ENCODE assay signal across 9 mouse cellular contexts in the genomic region with DNA sequence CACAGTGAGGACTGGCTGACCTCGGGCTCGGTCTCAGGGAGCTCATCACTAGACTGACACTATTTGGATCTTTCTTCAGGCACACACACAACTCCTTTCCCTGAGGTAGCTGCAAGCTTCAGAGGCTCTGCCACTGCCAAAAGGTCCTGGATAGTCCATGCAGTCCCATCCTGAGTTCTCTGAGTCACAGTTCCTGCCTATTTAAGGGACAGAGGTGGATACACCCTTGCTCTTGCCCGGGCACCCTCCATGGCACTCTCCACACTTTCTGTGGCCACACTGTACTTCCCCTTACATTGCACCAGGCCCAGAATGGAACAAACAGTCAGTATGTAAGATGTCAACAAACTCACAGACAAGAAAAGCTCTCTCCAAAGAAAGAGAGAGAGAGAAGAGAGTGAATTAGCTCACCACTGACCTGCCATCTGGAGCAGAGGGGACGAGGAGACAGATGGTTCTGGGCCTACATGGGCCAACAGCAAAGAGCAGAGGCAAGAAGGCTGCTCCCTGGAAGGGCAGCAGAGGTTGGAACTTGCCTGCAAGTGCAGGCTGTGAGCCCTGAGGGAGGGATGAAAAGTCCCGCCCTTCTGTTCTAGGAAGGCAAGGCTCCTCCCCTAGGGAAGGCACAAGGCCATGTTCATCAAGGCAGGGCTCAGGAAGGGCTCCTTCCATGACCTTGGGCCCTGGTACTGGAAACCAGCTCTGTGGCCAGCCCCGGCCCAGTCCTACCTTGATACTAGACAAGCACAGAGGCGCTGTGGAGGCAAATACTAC. TPM values are rescaled to one million over a fixed set of nuclear protein-coding genes. Genes with fewer than 3 reads are reported as not detected.
DNase-seq lines count a peak whose midpoint lies in the region; TF ChIP-seq lines count a peak whose summit lies in the region.
"Had no signal": no experiment of that assay in that cellular context is flagged by ENCODE, and none has a peak within 500 bp of the region (broad histone marks: within the 10 kb centered on the region; RNA-seq: fewer than 3 reads in every experiment).

No protein-coding gene starts in this region.

- TF ChIP-seq CTCF in lung, adult 2 months (IDR thresholded peaks at IDR 0.05; ENCODE audit: insufficient read depth, low read length): no peak
- TF ChIP-seq CTCF in bone marrow macrophage, adult 2 months (IDR thresholded peaks at IDR 0.05; ENCODE audit: low read depth, low read length): no peak

- peak; percentile 33 for DNase-seq in lung, adult 2 months
- DNase-seq in lung, postnatal 4 days: no peak
- peak; percentile 36 for DNase-seq in kidney, postnatal 10 days
- peak; percentile 49 to 50 for DNase-seq in spleen, postnatal 14 days (ENCODE audit: low spot score in 2 of 2)
- no peak for DNase-seq in left cerebral cortex, postnatal 25 days (ENCODE audit: low spot score in 2 of 2)
- no peak for DNase-seq in retina, postnatal 1 day
- no peak for DNase-seq in urinary bladder, adult 18-20 months (ENCODE audit: low spot score in 2 of 2)

- no peak overlapping the region for H3K4me3 ChIP-seq in lung, adult 2 months (replicated peaks; ENCODE audit: extremely low read depth, low read depth, low read length)
- H3K4me3 ChIP-seq in bone marrow macrophage, adult 2 months (ENCODE audit: insufficient read depth, low read length): peak overlapping the region; percentile 26
- H3K4me3 ChIP-seq: heart, embryonic 15.5 days had no signal

- 57% methylated on average over 7 of the region's 7 CpGs for WGBS in lung, adult 2 months

- intact Hi-C loops in left cerebral cortex, postnatal 25 days (cut with DNase I): no loop called here

- H3K4me1 ChIP-seq in lung, adult 2 months (ENCODE audit: control insufficient read depth, insufficient read depth, low read length): peaks cover 28% of the 10 kb centered on the region
- H3K4me1 ChIP-seq in bone marrow macrophage, adult 2 months (ENCODE audit: control insufficient read depth, insufficient read depth, low read length): peaks cover 29% of the 10 kb centered on the region

- TF ChIP-seq POLR2A in lung, adult 2 months (IDR thresholded peaks at IDR 0.05; ENCODE audit: borderline replicate concordance, extremely low read depth, low read depth, low read length): no peak
- TF ChIP-seq POLR2A in bone marrow macrophage, adult 2 months (IDR thresholded peaks at IDR 0.05; ENCODE audit: borderline replicate concordance, low read depth, low read length): no peak

- peak overlapping the region; percentile 85 for H3K27ac ChIP-seq in bone marrow macrophage, adult 2 months (ENCODE audit: insufficient read depth, low read depth, low read length)

RNA-seq across cellular contexts. Expression of a gene that starts 37.2 kb away (rescaled TPM):
- 79.4 and 80.3 TPM in 2 replicates for polyA plus RNA-seq in lung, adult 2 months (2012; rRNA removed)
- 27.2 and 35.3 TPM in 2 replicates for polyA plus RNA-seq in bone marrow macrophage, adult 2 months (2012; ENCODE audit: insufficient read depth, insufficient read length, missing spikeins)
- total RNA-seq in left cerebral cortex, postnatal 25 days (2021): 10 to 100 TPM; 48.1 to 50.7 TPM

Comparison
In these comparisons a context has a peak if more than half of its experiments do, and no peak if none do; other contexts are left out.
1. DNase-seq: peak in lung, adult 2 months (single experiment), kidney, postnatal 10 days (single experiment) and spleen, postnatal 14 days (2 of 2); none in lung, postnatal 4 days (0 of 2), left cerebral cortex, postnatal 25 days (0 of 2), retina, postnatal 1 day (single experiment) and urinary bladder, adult 18-20 months (0 of 2).